Mouse (Mus musculus) CH12.LX (cell line): ENCODE data around the gene Npm3. TPM values are rescaled to one million over a fixed set of nuclear protein-coding genes. Genes with fewer than 3 reads are reported as not detected.

Experiments
- DNase-seq: peaks from one replicate; pipeline ENCODE4 v3.0.0-alpha.2; 2013; ENCODE audit errors: extremely low read depth
- H3K27ac ChIP-seq: 2 replicates; pipeline ENCODE4 v1.5.1; 2012; ENCODE audit warnings: low read depth, mild to moderate bottlenecking, control low read depth, moderate library complexity; ENCODE audit not compliant: insufficient read depth
- H3K27me3 ChIP-seq: replicated peaks from 2 replicates; pipeline ENCODE3; 2012; ENCODE audit warnings: inconsistent platforms
- H3K36me3 ChIP-seq, 2 experiments: replicated peaks in 1 of 2; 2 replicates each; pipeline versions ENCODE3 to v1.6.1; 2012; ENCODE audit warnings: inconsistent platforms in 1 of 2, low read length in 1 of 2, mild to moderate bottlenecking in 1 of 2, mixed read lengths in 1 of 2, moderate library complexity in 1 of 2; ENCODE audit not compliant: control insufficient read depth in 1 of 2, insufficient read depth in 1 of 2
- H3K4me1 ChIP-seq, 2 experiments: 2 replicates each; pipeline ENCODE4 v1.6.1; 2012; ENCODE audit warnings: inconsistent platforms in 1 of 2, moderate library complexity in 1 of 2; ENCODE audit not compliant: insufficient read depth in 2 of 2, control insufficient read depth in 1 of 2
- H3K4me2 ChIP-seq: 2 replicates; pipeline ENCODE4 v1.6.1; 2012; ENCODE audit warnings: low read depth, mild to moderate bottlenecking, control low read depth; ENCODE audit not compliant: poor library complexity, insufficient read depth, severe bottlenecking
- H3K4me3 ChIP-seq, 3 experiments: fragments of 150-350 bp in 1 of 3; sonication (generic) in 1 of 3; replicated peaks in 1 of 3; 2 replicates each; pipeline versions ENCODE3 to v1.5.1; 2011 to 2012; ENCODE audit warnings: low read depth in 2 of 3, low read length in 2 of 3, mild to moderate bottlenecking in 2 of 3, moderate library complexity in 2 of 3, control low read depth in 1 of 3, improper control_type of control experiment in 1 of 3, inconsistent platforms in 1 of 3, mixed read lengths in 1 of 3; ENCODE audit not compliant: poor library complexity in 1 of 3
- H3K79me2 ChIP-seq: replicated peaks from 2 replicates; pipeline ENCODE4 v1.6.1; 2012; ENCODE audit warnings: mild to moderate bottlenecking, moderate library complexity; ENCODE audit not compliant: control insufficient read depth, poor library complexity, insufficient read depth, severe bottlenecking; ENCODE audit errors: extremely low read depth
- H3K9ac ChIP-seq: 2 replicates; pipeline ENCODE4 v1.6.1; 2012; ENCODE audit warnings: low read depth, mild to moderate bottlenecking, control low read depth, moderate library complexity; ENCODE audit not compliant: insufficient read depth
- H3K9me3 ChIP-seq: replicated peaks from 2 replicates; pipeline ENCODE3; 2012; ENCODE audit warnings: low read length, inconsistent platforms, mixed read lengths
- BHLHE40 ChIP-seq: IDR thresholded peaks from 2 replicates; pipeline ENCODE4 v1.6.1; 2011; ENCODE audit warnings: mild to moderate bottlenecking, low read depth, low read length, improper control_type of control experiment
- CTCF ChIP-seq, 2 experiments: IDR thresholded peaks in 1 of 2; conservative IDR thresholded peaks in 1 of 2; 2 replicates each; pipeline ENCODE4 v1.5.1; 2011 to 2012; ENCODE audit warnings: low read depth in 2 of 2, low read length in 2 of 2, improper control_type of control experiment in 1 of 2, inconsistent platforms in 1 of 2, mild to moderate bottlenecking in 1 of 2, moderate library complexity in 1 of 2
- EP300 ChIP-seq: IDR thresholded peaks from 2 replicates; pipeline ENCODE4 v1.6.1; 2011; ENCODE audit warnings: low read length, improper control_type of control experiment
- JUND ChIP-seq: conservative IDR thresholded peaks from 2 replicates; pipeline ENCODE4 v1.6.1; 2011; ENCODE audit warnings: low read depth, low read length, improper control_type of control experiment
- KAT2A ChIP-seq: IDR thresholded peaks from 2 replicates; pipeline ENCODE4 v1.6.1; 2012; ENCODE audit warnings: low read length, improper control_type of control experiment, inconsistent platforms; ENCODE audit not compliant: insufficient replicate concordance
- MEF2A ChIP-seq: IDR thresholded peaks from 2 replicates; pipeline ENCODE4 v1.6.1; 2014; ENCODE audit warnings: low read depth, mild to moderate bottlenecking, inconsistent platforms, low read length, improper control_type of control experiment, borderline replicate concordance
- MXI1 ChIP-seq: IDR thresholded peaks from 2 replicates; pipeline ENCODE4 v1.6.1; 2011; ENCODE audit warnings: mild to moderate bottlenecking, low read depth, low read length, improper control_type of control experiment
- NELFE ChIP-seq: IDR thresholded peaks from 2 replicates; pipeline ENCODE4 v1.6.1; 2011; ENCODE audit warnings: low read depth, low read length, improper control_type of control experiment
- ZC3H11A ChIP-seq: IDR thresholded peaks from 2 replicates; pipeline ENCODE4 v1.6.1; 2012; ENCODE audit warnings: low read depth, mild to moderate bottlenecking, inconsistent platforms, low read length, improper control_type of control experiment
- ZNF384 ChIP-seq: IDR thresholded peaks from 2 replicates; pipeline ENCODE4 v1.6.1; 2012; ENCODE audit warnings: low read depth, low read length, improper control_type of control experiment, inconsistent platforms
- dilution Hi-C: fragments of 300-500 bp; cut with MboI; formaldehyde crosslinking; loops from 2 replicates; pipeline ENCODE4 v1.14.3; 2020; ENCODE audit warnings: low sequenced_read_pairs; ENCODE audit not compliant: extremely low pct_unique_long_range_greater_than_20kb, extremely low pct_ligation_motif_present
- in situ Hi-C: fragments of 300-500 bp; cut with MboI; formaldehyde crosslinking; loops from 3 replicates; pipeline ENCODE4 v1.14.3; 2019; ENCODE audit warnings: low sequenced_read_pairs, low pct_ligation_motif_present, low pct_unique_long_range_greater_than_20kb, mixed read lengths
- polyA plus RNA-seq: library from polyadenylated mRNA; unstranded; fragments of >175 nt; gene quantifications from 2 replicates; pipeline ENCODE4 v1.2.1, GENCODE M21; 2012; ENCODE audit warnings: low read depth; ENCODE audit not compliant: insufficient read length
- total RNA-seq, 2 experiments: library from RNA; depleted of rRNA; stranded (reverse); fragments of 300-350 nt in 1 of 2; fragments of >200 nt in 1 of 2; gene quantifications; 2 replicates each; pipeline ENCODE4 v1.2.3; 2012 to 2014

The Npm3 gene
- total and polyA plus RNA-seq, 3 experiments = 189 to 237 (median 225) TPM

- dilution Hi-C loops (no loop called here), in situ Hi-C loops (no loop called here)
- Histone ChIP-seq H3K9me3 (no peaks in the 10 kb centered on the region), H3K4me3 (peak overlapping the region; percentile 86 to 95 (median 93)), H3K4me1 (peaks cover 15 to 43% of the 10 kb centered on the region in 2 experiments), H3K27ac (peak overlapping the region; percentile 78), H3K9ac (peak overlapping the region; percentile 90), H3K79me2 (peaks cover 53% of the 10 kb centered on the region), H3K4me2 (peak overlapping the region; percentile 97), H3K27me3 (no peaks in the 10 kb centered on the region), H3K36me3 (peaks cover 23 to 39% of the 10 kb centered on the region in 2 experiments)
- peak; percentile 77 for DNase-seq
- no peak for TF ChIP-seq MEF2A
- TF ChIP-seq BHLHE40 = peak; percentile 30; the same call in 1 of the 2 replicates
- TF ChIP-seq NELFE = no peak
- TF ChIP-seq ZNF384 = 0 out of 2 replicates have a peak, but pooled peaks have one; percentile 31
- TF ChIP-seq KAT2A = no peak
- TF ChIP-seq MXI1 = peak; percentile 55; the same call in 1 of the 2 replicates
Observed at GRCm38 (mm10) chr19:45782315-45783001, 33.1 kb upstream of the Npm3 start.

GRCm38 (mm10) chr19:45781676-45782075 lies 32.3 kb upstream of the Npm3 start:
- in situ Hi-C loops (no loop called here), dilution Hi-C loops (no loop called here)

GRCm38 (mm10) chr19:45780350-45780915 lies 31.0 kb upstream of the Npm3 start:
- H3K36me3 ChIP-seq = peaks cover 31 to 60% of the 10 kb centered on the region in 2 experiments
- no peak for TF ChIP-seq ZC3H11A
- TF ChIP-seq BHLHE40 = 0 out of 2 replicates have a peak, but pooled peaks have one; percentile 32
- TF ChIP-seq, all 38 proteins: peak for 1
- Histone ChIP-seq H3K27me3 (no peaks in the 10 kb centered on the region), H3K4me2 (peak overlapping the region; percentile 97), H3K9me3 (no peaks in the 10 kb centered on the region), H3K79me2 (peaks cover 62% of the 10 kb centered on the region), H3K9ac (peak overlapping the region; percentile 90), H3K27ac (no peak overlapping the region), H3K4me3 (no peak overlapping the region), H3K4me1 (peaks cover 9 to 30% of the 10 kb centered on the region in 2 experiments)
- in situ Hi-C loops = no loop called here
- no peak for DNase-seq
- dilution Hi-C loops = no loop called here

More at GRCm38 (mm10) chr19:45781676-45782075, 32.3 kb upstream of the Npm3 start:
- no peaks in the 10 kb centered on the region for H3K9me3 ChIP-seq
- peak; percentile 12 for DNase-seq
- H3K79me2 ChIP-seq = peaks cover 57% of the 10 kb centered on the region
- H3K4me3 ChIP-seq = peak overlapping the region; percentile 35 to 93 (median 86)
- no peak for TF ChIP-seq MXI1
- TF ChIP-seq JUND = no peak
- peak in 1 of 2 experiments; percentile 26; a peak in 2 of 4 replicates for TF ChIP-seq CTCF (conservative IDR thresholded peaks at IDR 0.05 in 1 of 2, IDR thresholded peaks at IDR 0.05 in 1 of 2; ENCODE audit: low read depth in 2 of 2, low read length in 2 of 2)
- no peak for TF ChIP-seq NELFE
- TF ChIP-seq EP300 = no peak
- TF ChIP-seq, all 38 proteins: peak for 1
- H3K4me1 ChIP-seq = peaks cover 15 to 36% of the 10 kb centered on the region in 2 experiments
- peak overlapping the region; percentile 90 for H3K9ac ChIP-seq
- peaks cover 23 to 47% of the 10 kb centered on the region in 2 experiments for H3K36me3 ChIP-seq
- no peak overlapping the region for H3K27ac ChIP-seq
- peak overlapping the region; percentile 97 for H3K4me2 ChIP-seq
- H3K27me3 ChIP-seq = no peaks in the 10 kb centered on the region
